Mouse (Mus musculus): ENCODE data around the gene 1700047I17Rik2.
"Not testable (repeated sequence)": the region's sequence is repeated elsewhere in the genome, so short reads cannot be mapped to it uniquely, and the experiment has no call there.

DNA sequence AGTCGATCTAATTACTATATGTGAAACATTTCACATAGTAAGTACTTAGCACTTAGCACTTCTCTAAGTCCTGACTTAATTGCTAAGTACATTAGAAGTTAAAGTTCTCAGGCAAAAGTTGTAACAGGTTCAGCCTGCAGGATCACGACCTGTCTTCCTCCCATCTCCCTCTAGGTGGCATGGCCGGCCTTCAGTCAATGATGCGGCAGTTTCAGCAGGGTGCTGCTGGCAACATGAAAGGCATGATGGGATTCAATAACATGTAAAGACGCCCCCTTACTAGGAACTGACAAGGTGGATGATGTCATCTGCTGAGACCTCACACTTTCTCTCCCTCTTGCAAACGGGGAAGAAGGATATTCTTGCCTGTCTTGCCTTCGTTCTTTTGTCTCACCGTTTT is 11.7 kb upstream of the 1700047I17Rik2 start:
- not testable (repeated sequence) for TF ChIP-seq POLR2A (IDR thresholded peaks at IDR 0.05; ENCODE audit: extremely low read depth, insufficient read depth, low read length); CTCF (IDR thresholded peaks at IDR 0.05; ENCODE audit: low read depth, low read length)
